Mouse (Mus musculus) spleen, adult 10 weeks (tissue): ENCODE results near the gene Lyl1. TPM values are rescaled to one million over a fixed set of nuclear protein-coding genes. Genes with fewer than 3 reads are reported as not detected.

Source experiments
- polyA plus RNA-seq: library from polyadenylated mRNA; stranded (reverse); fragments of 350-450 nt; fragmentation: Illumina TruSeq; extraction: RNeasy Lipid Tissue Mini Kit (QIAGEN cat#74804); gene quantifications from one replicate; pipeline ENCODE4 v1.2.3, GENCODE M21; 2015; ENCODE audit warnings: low replicate concordance; ENCODE audit not compliant: insufficient read depth

Lyl1 gene
- 8.5 TPM for polyA plus RNA-seq

DNA sequence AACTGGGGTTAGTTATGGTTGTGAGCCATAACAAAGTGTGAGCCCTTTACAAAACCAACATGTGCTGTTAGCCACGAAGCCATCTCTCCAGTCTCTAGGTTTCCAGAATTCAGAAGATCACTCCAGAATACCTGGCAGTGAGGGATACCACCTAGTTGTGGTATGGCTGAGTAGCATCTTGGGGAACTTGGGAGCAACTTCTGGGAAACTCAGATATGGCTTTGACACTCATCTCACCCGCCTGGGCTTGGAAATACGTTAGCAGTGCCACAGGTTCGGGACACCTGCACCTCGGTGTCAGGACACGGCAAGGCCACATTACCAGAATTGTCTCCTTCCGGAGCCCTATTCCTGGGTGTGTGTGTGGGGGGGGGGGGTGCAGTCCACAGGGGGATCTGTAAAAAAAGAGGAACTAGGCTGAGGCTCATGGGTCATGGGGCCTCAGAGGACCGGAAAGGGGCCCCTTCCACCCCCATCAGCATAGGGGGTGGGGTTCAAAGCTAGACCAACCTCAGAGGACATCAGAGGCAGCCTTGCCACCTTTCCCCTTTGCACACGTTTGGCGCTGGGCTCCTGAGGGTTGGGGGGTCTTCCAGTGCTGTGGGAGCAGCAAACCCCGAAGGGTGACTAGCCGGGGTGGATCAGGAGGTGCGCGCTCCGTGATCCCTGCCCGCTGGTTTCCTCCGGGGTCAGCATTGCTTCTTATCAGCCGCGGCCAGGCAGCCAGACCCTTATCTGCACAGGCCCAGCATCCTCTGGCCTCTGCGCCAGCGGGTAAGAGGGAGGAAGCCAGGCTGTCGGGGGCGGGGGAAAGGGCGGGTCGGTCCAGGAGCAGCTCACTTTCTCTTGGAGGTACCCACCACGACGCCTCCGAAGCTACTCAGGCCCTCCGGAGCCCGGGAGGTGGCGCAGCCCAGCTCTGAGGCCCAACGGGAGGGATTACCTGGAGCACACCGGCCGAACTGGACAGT, at the start of gene Lyl1:
TSS of gene Lyl1 (plus strand) at position 517 of the 971 bp plus-strand sequence.

DNA sequence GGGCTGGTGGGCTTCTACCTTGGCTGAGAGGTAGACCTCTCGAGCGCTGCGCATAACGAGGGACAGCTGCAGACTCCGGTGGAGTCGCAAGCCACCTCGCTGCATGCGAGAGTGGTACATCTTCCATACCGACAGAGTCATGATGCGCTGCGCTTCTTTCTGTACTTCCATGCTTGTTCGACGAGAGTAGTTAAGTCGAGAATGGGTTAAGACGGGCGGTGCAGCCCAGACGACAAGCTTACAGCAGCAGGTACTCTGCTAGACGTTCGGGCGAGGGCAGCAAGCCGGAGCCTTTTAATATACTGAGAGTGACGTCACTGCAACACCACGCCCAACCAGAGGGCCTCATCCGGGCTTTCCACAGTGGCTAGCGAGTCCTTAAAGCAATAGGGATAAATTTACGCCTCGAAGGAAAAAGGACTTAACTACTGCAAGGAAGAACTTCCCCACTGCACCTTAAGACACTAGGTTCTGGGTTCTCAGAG, 38.6 kb upstream of the Lyl1 start, which contains the start of gene Ier2:
TSS of gene Ier2 (minus strand) at position 272 of the 485 bp plus-strand sequence.

GRCm38 (mm10) chr8:84686191-84687002, 14.9 kb upstream of the Lyl1 start, which contains the start of gene Trmt1:
Gene Trmt1 (plus strand): TSS chr8:84686307.

DNA sequence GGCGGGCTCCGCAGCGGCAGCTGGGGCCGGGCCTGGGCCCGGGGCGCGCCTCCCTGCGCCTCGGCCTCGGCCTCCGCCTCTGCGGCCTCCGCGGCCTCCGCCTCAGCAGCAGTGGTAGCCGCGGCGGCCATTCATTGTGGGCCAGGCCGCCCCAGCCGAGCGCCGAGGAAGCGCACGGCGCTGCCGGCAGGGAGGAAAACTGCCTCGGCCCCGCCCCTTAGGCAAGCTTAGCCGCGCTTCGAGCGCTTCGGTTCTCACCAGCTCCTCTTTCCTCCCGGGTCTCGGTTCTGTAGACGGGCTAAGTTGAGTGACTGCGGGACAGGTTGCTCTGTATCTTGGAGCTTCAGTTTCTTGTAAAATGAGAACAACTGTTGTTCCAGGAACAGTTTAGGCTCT, 13.6 kb upstream of the Lyl1 start, which contains the start of gene Nacc1:
TSS of gene Nacc1 (minus strand) at position 158 of the 396 bp plus-strand sequence.

DNA sequence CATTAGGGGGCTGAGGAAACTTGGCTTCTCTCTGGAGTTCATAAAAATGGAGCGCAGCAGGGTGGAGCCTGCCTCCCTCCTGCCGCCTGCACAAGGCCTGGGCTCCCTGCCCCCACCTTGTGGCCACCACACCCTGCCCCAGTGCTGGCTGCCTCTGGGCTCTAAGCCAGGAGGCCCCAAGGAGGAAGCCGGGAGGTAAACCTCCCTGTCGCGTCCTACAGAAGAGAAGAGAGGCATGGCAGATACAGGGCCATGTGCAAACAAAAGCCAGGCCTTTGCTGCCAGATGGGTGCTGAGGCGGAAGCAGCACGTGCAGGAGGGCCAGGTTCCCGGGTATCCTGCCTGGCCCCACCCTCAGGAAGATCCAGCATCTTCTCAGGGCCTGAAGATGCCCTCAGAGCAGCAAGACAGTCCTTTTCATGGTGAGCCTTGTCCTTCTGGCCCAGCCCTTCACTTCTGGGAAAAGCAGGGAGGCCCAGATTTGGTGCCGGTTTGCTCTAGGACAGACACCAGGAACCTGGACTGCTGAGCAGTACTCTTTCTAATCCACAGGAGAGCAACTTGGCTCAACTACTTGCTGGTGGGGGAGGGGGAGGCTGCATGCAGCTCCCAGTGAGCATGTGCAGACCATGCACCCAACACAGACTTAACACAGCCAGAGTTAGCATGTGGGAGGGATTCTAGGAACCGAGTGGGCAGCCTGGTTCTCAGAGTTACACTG, 21.8 kb downstream of the Lyl1 start, which contains the start of gene G430095P16Rik:
TSS of gene G430095P16Rik (plus strand) at position 158 of the 721 bp plus-strand sequence.

Other genes starting within 250 kb of the Lyl1 start
- 6.3 TPM for gene Ier2, start 38.6 kb upstream of the Lyl1 start, polyA plus RNA-seq
- 68.9 TPM for gene Trmt1, start 15.2 kb upstream of the Lyl1 start, polyA plus RNA-seq
- gene Nacc1, start 13.6 kb upstream of the Lyl1 start, polyA plus RNA-seq = 21.1 TPM
- gene G430095P16Rik, start 21.6 kb downstream of the Lyl1 start, polyA plus RNA-seq = 3.2 TPM
- 5.1 TPM for gene Nfix, start 98.9 kb downstream of the Lyl1 start, polyA plus RNA-seq
- gene Dand5, start 121.4 kb downstream of the Lyl1 start, polyA plus RNA-seq = 3.8 TPM
- 5.4 TPM for gene Gadd45gip1, start 130.1 kb downstream of the Lyl1 start, polyA plus RNA-seq
- 62.4 TPM for gene Rad23a, start 139.2 kb downstream of the Lyl1 start, polyA plus RNA-seq
- gene Calr, start 145.5 kb downstream of the Lyl1 start, polyA plus RNA-seq = 968 TPM
- 37.0 TPM for gene Farsa, start 155.5 kb downstream of the Lyl1 start, polyA plus RNA-seq
- gene Syce2, start 170.7 kb downstream of the Lyl1 start, polyA plus RNA-seq = 12.6 TPM
- gene Gcdh, start 192.5 kb downstream of the Lyl1 start, polyA plus RNA-seq = 24.2 TPM
- 6.7 TPM for gene Klf1, start 200.5 kb downstream of the Lyl1 start, polyA plus RNA-seq
- 49.3 TPM for gene Dnase2a, start 207.1 kb downstream of the Lyl1 start, polyA plus RNA-seq
- not detected for gene Mast1, start 235.9 kb downstream of the Lyl1 start, polyA plus RNA-seq
- not detected for gene Rtbdn, start 245.5 kb downstream of the Lyl1 start, polyA plus RNA-seq